Mouse (Mus musculus): ENCODE measurements around the gene Ptprh.

- no peak for TF ChIP-seq POLR2A (IDR thresholded peaks at IDR 0.05; ENCODE audit: borderline replicate concordance, extremely low read depth, low read depth, low read length)
- no peak for TF ChIP-seq CTCF (IDR thresholded peaks at IDR 0.05; ENCODE audit: insufficient read depth, low read length)
Measured at GRCm38 (mm10) chr7:4646806-4647205, 43.0 kb upstream of the Ptprh start.

All from lung, adult 2 months (tissue).